18 mouse cellular contexts compared by ENCODE assay signal in genomic region chr1:96849101-96849500, GRCm38 (mm10). TPM values are rescaled to one million over a fixed set of nuclear protein-coding genes. Genes with fewer than 3 reads are reported as not detected.
"Had no signal": no experiment of that assay in that cellular context is flagged by ENCODE, and none has a peak within 500 bp of the region (broad histone marks: within the 10 kb centered on the region; RNA-seq: fewer than 3 reads in every experiment).

No protein-coding gene starts in this region.

- H3K9me3 ChIP-seq: limb, embryonic 10.5 days; liver, embryonic 15.5 days; megakaryocyte, embryonic 14.5 days; midbrain, embryonic 15.5 days; neural tube, embryonic 12.5 days; stomach, embryonic 15.5 days had no signal

- H3K27me3 ChIP-seq: liver, embryonic 15.5 days; megakaryocyte, embryonic 14.5 days; midbrain, embryonic 15.5 days; neural tube, embryonic 12.5 days; stomach, embryonic 15.5 days had no signal

- H3K4me1 ChIP-seq: limb, embryonic 10.5 days; liver, embryonic 15.5 days; megakaryocyte, embryonic 14.5 days; midbrain, embryonic 15.5 days; neural tube, embryonic 12.5 days; stomach, embryonic 15.5 days had no signal

- H3K4me3 ChIP-seq: layer of hippocampus, adult 2 months; limb, embryonic 10.5 days; liver, embryonic 15.5 days; megakaryocyte, embryonic 14.5 days; midbrain, embryonic 15.5 days; neural tube, embryonic 12.5 days; stomach, embryonic 15.5 days had no signal

- H3K36me3 ChIP-seq: limb, embryonic 10.5 days; liver, embryonic 15.5 days; midbrain, embryonic 15.5 days; neural tube, embryonic 12.5 days; stomach, embryonic 15.5 days had no signal

- H3K9ac ChIP-seq: liver, embryonic 15.5 days; midbrain, embryonic 15.5 days; neural tube, embryonic 12.5 days; stomach, embryonic 15.5 days had no signal

- H3K27ac ChIP-seq: kidney, postnatal 0 days; layer of hippocampus, adult 2 months; limb, embryonic 10.5 days; liver, embryonic 15.5 days; midbrain, embryonic 15.5 days; neural tube, embryonic 12.5 days; stomach, embryonic 15.5 days had no signal

- ATAC-seq: intestine, postnatal 0 days; midbrain, embryonic 15.5 days had no signal

- H3K4me2 ChIP-seq: liver, embryonic 11.5 days; liver, embryonic 15.5 days; midbrain, embryonic 11.5 days; midbrain, embryonic 15.5 days; neural tube, embryonic 12.5 days; stomach, embryonic 15.5 days had no signal

- DNase-seq: kidney, adult 8-10 months; kidney, postnatal 4 days; lung, postnatal 14 days; right cerebral cortex, postnatal 14 days; thymus, adult 2 months; thymus, postnatal 25 days had no signal

RNA-seq across cellular contexts. Expression of gene Slco4c1, which starts 22.9 kb away (rescaled TPM):
- polyA plus RNA-seq: limb, embryonic 10.5 days; testis, adult 2 months had no signal
